Mouse (Mus musculus) thymus, adult 2 months (tissue): ENCODE results near the gene Kdm4b. TPM values are rescaled to one million over a fixed set of nuclear protein-coding genes. Genes with fewer than 3 reads are reported as not detected.

Source experiments
- DNase-seq: peaks from one replicate; pipeline ENCODE4 v3.0.0; 2021
- H3K27ac ChIP-seq: fragments of 200-500 bp; 2 replicates; pipeline ENCODE4 v1.5.1; 2012; ENCODE audit warnings: low read length, control low read depth; ENCODE audit not compliant: control insufficient read depth, insufficient read depth
- H3K27me3 ChIP-seq: fragments of 200-500 bp; 2 replicates; pipeline ENCODE4 v1.6.1; 2012; ENCODE audit warnings: mild to moderate bottlenecking, low read length, moderate library complexity, mixed read lengths; ENCODE audit not compliant: control insufficient read depth, insufficient read depth
- H3K36me3 ChIP-seq: fragments of 200-500 bp; 2 replicates; pipeline ENCODE4 v1.6.1; 2012; ENCODE audit warnings: mild to moderate bottlenecking, low read length, moderate library complexity; ENCODE audit not compliant: control insufficient read depth, insufficient read depth
- H3K4me1 ChIP-seq: fragments of 200-500 bp; replicated peaks from 2 replicates; pipeline ENCODE4 v1.6.1; 2012; ENCODE audit warnings: low read length; ENCODE audit not compliant: control insufficient read depth, insufficient read depth
- H3K4me3 ChIP-seq: fragments of 200-500 bp; 2 replicates; pipeline ENCODE4 v1.5.1; 2012; ENCODE audit warnings: mild to moderate bottlenecking, low read length, control low read depth, moderate library complexity; ENCODE audit not compliant: control insufficient read depth, insufficient read depth
- CTCF ChIP-seq: fragments of 200-500 bp; IDR thresholded peaks from 2 replicates; pipeline ENCODE4 v1.5.1; 2012; ENCODE audit warnings: mild to moderate bottlenecking, control low read depth, low read length, moderate library complexity, borderline replicate concordance; ENCODE audit not compliant: control insufficient read depth, poor library complexity, insufficient read depth; ENCODE audit errors: extremely low read depth
- POLR2A ChIP-seq: fragments of 200-500 bp; IDR thresholded peaks from 2 replicates; pipeline ENCODE4 v1.6.1; 2012; ENCODE audit warnings: mild to moderate bottlenecking, low read length, control low read depth, moderate library complexity; ENCODE audit not compliant: control insufficient read depth, poor library complexity, insufficient read depth; ENCODE audit errors: extremely low read depth
- WGBS: fragments of 180-500 bp; shearing (Covaris S2); methylation state at CpG from one replicate; pipeline ENCODE4 v1.1.7; 2018; 5-methylcytosine and 5-hydroxymethylcytosine counted together
- polyA plus RNA-seq: library from polyadenylated mRNA; depleted of rRNA; stranded (reverse); fragments of >200 nt; gene quantifications from 2 replicates; pipeline ENCODE4 v1.2.3, GENCODE M21; 2012

The Kdm4b gene
- polyA plus RNA-seq, 1 experiment, result 94.1 TPM

- Histone ChIP-seq H3K27ac (no peak overlapping the region), H3K27me3 (no peaks in the 10 kb centered on the region), H3K4me1 (no peaks in the 10 kb centered on the region), H3K36me3 (no peaks in the 10 kb centered on the region), H3K4me3 (no peak overlapping the region)
- 74% methylated on average over 8 of the region's 8 CpGs for WGBS
- no peak for TF ChIP-seq POLR2A
- no peak for TF ChIP-seq CTCF
- no peak for DNase-seq
These were observed 81.5 kb downstream of the Kdm4b start for GRCm38 (mm10) chr17:56407379-56407778.

- no peaks in the 10 kb centered on the region for H3K4me1 ChIP-seq
- no peak overlapping the region for H3K27ac ChIP-seq
- TF ChIP-seq CTCF (no peak), POLR2A (no peak)
- H3K4me3 ChIP-seq, result no peak overlapping the region
- no peaks in the 10 kb centered on the region for H3K27me3 ChIP-seq
- no peak for DNase-seq
- WGBS, result 80% methylated on average over 13 of the region's 13 CpGs
- H3K36me3 ChIP-seq, result no peaks in the 10 kb centered on the region
These were observed 83.2 kb downstream of the Kdm4b start for GRCm38 (mm10) chr17:56408965-56409625.

- H3K4me3 ChIP-seq, result no peak overlapping the region
- H3K36me3 ChIP-seq, result no peaks in the 10 kb centered on the region
- no peak overlapping the region for H3K27ac ChIP-seq
- DNase-seq, result no peak
- 90% methylated on average over 8 of the region's 8 CpGs for WGBS
- H3K4me1 ChIP-seq, result no peaks in the 10 kb centered on the region
- H3K27me3 ChIP-seq, result no peaks in the 10 kb centered on the region
- TF ChIP-seq CTCF (no peak), POLR2A (no peak)
These were observed 83.9 kb downstream of the Kdm4b start for GRCm38 (mm10) chr17:56409759-56410158.

- DNase-seq, result no peak
- no peak overlapping the region for H3K4me3 ChIP-seq
- TF ChIP-seq CTCF, result no peak
- no peak for TF ChIP-seq POLR2A
- 99% methylated on average over 7 of the region's 7 CpGs for WGBS
- no peak overlapping the region for H3K27ac ChIP-seq
- H3K36me3 ChIP-seq, result 0 out of 2 replicates have a peak, but pooled peaks cover 4% of the 10 kb centered on the region
- H3K4me1 ChIP-seq, result no peaks in the 10 kb centered on the region
- H3K27me3 ChIP-seq, result no peaks in the 10 kb centered on the region
These were observed 85.6 kb downstream of the Kdm4b start for GRCm38 (mm10) chr17:56411437-56411836.

GRCm38 (mm10) chr17:56413113-56413512 is 87.3 kb downstream of the Kdm4b start:
- H3K4me1 ChIP-seq, result no peaks in the 10 kb centered on the region
- no peak overlapping the region for H3K4me3 ChIP-seq
- no peak overlapping the region for H3K27ac ChIP-seq
- 95% methylated on average over 13 of the region's 13 CpGs for WGBS
- no peaks in the 10 kb centered on the region for H3K27me3 ChIP-seq
- TF ChIP-seq CTCF, result no peak
- 0 out of 2 replicates have a peak, but pooled peaks cover 4% of the 10 kb centered on the region for H3K36me3 ChIP-seq
- no peak for DNase-seq

GRCm38 (mm10) chr17:56414785-56415184 is 88.9 kb downstream of the Kdm4b start:
- TF ChIP-seq CTCF (no peak), POLR2A (no peak)
- no peaks in the 10 kb centered on the region for H3K4me1 ChIP-seq
- no peak for DNase-seq
- 0 out of 2 replicates have a peak, but pooled peaks cover 8% of the 10 kb centered on the region for H3K36me3 ChIP-seq
- H3K27ac ChIP-seq, result no peak overlapping the region
- WGBS, result 97% methylated on average over 9 of the region's 9 CpGs
- H3K27me3 ChIP-seq, result no peaks in the 10 kb centered on the region
- H3K4me3 ChIP-seq, result no peak overlapping the region

- TF ChIP-seq CTCF (no peak), POLR2A (no peak)
- Histone ChIP-seq H3K27ac (no peak overlapping the region), H3K36me3 (0 out of 2 replicates have a peak, but pooled peaks cover 8% of the 10 kb centered on the region), H3K27me3 (no peaks in the 10 kb centered on the region), H3K4me1 (no peaks in the 10 kb centered on the region), H3K4me3 (no peak overlapping the region)
- no peak for DNase-seq
- WGBS, result 94% methylated on average over 12 of the region's 12 CpGs
These were observed 92.4 kb downstream of the Kdm4b start for GRCm38 (mm10) chr17:56418304-56418703.
